In genomic region chr12:70826318-70827072, GRCm38 (mm10) we compare ENCODE assay signal across 8 mouse cellular contexts. TPM values are rescaled to one million over a fixed set of nuclear protein-coding genes. Genes with fewer than 3 reads are reported as not detected.
A peak's percentile ranks its signal among the peaks of the same experiment; 100 is the strongest.
DNase-seq lines count a peak whose midpoint lies in the region; ATAC-seq and TF ChIP-seq lines count a peak whose summit lies in the region.

No protein-coding gene starts in this region.

- H3K9ac ChIP-seq in liver, adult 2 months (ENCODE audit: low read depth, low read length): peak overlapping the region; percentile 92
- H3K9ac ChIP-seq in hindbrain, embryonic 11.5 days (ENCODE audit: low read depth, low read length): peak overlapping the region; percentile 76
- H3K9ac ChIP-seq in liver, embryonic 15.5 days: peak overlapping the region; percentile 63
- H3K9ac ChIP-seq in stomach, embryonic 14.5 days (replicated peaks; ENCODE audit: low read depth, low read length): peak overlapping the region; percentile 81

- H3K36me3 ChIP-seq in liver, adult 2 months (ENCODE audit: control insufficient read depth, insufficient read depth, low read length): no peaks in the 10 kb centered on the region
- no peaks in the 10 kb centered on the region for H3K36me3 ChIP-seq in hindbrain, embryonic 11.5 days (ENCODE audit: control insufficient read depth, insufficient read depth, low read length)
- H3K36me3 ChIP-seq in liver, embryonic 15.5 days (replicated peaks): no peaks in the 10 kb centered on the region
- H3K36me3 ChIP-seq in stomach, embryonic 14.5 days (ENCODE audit: control insufficient read depth, insufficient read depth, low read length): no peaks in the 10 kb centered on the region

- 9% methylated on average over 19 of the region's 19 CpGs for WGBS in liver, adult 2 months
- 2% methylated on average over 19 of the region's 19 CpGs for WGBS in hindbrain, embryonic 11.5 days
- WGBS in liver, embryonic 15.5 days (ENCODE audit: insufficient replicate concordance): 5% methylated on average over 19 of the region's 19 CpGs
- 3% methylated on average over 19 of the region's 19 CpGs for WGBS in stomach, embryonic 14.5 days

- H3K79me2 ChIP-seq in liver, adult 2 months (ENCODE audit: control insufficient read depth, insufficient read depth, low read length): peaks cover 11% of the 10 kb centered on the region; the same call in 1 of the 2 replicates

- ATAC-seq in hindbrain, embryonic 11.5 days (ENCODE audit: low FRiP score): no peak
- no peak for ATAC-seq in liver, embryonic 15.5 days (ENCODE audit: insufficient read depth)
- no peak for ATAC-seq in stomach, embryonic 14.5 days (ENCODE audit: insufficient number of reproducible peaks, insufficient read depth, low FRiP score, low read depth)

- no peak for TF ChIP-seq CTCF in liver, adult 2 months (IDR thresholded peaks at IDR 0.05; ENCODE audit: low read depth, low read length)

- peak; percentile 11 for DNase-seq in liver, adult 2 months (ENCODE audit: extremely low read depth, low read depth, low spot score)
- no peak for DNase-seq in liver
- peak; percentile 81 for DNase-seq in embryo, embryonic 11 days
- peak; percentile 63 for DNase-seq in hindbrain, embryonic 11.5 days (ENCODE audit: low spot score)
- no peak for DNase-seq in frontal cortex, postnatal 36 days (ENCODE audit: low spot score in 2 of 2)
- DNase-seq in urinary bladder, postnatal 10 days (ENCODE audit: low spot score): no peak

- no peaks in the 10 kb centered on the region for H3K27me3 ChIP-seq in liver, adult 2 months (ENCODE audit: control insufficient read depth, insufficient read depth, low read length)
- H3K27me3 ChIP-seq in hindbrain, embryonic 11.5 days (ENCODE audit: control insufficient read depth, insufficient read depth, low read length): no peaks in the 10 kb centered on the region
- H3K27me3 ChIP-seq in liver, embryonic 15.5 days: peaks cover 49% of the 10 kb centered on the region
- H3K27me3 ChIP-seq in stomach, embryonic 14.5 days (ENCODE audit: control insufficient read depth, insufficient read depth, low read length): no peaks in the 10 kb centered on the region

- TF ChIP-seq POLR2A in liver, adult 2 months (IDR thresholded peaks at IDR 0.05; ENCODE audit: extremely low read depth, insufficient read depth, low read length): no peak

- H3K4me3 ChIP-seq in liver, adult 2 months (ENCODE audit: insufficient read depth, low read depth, low read length): peak overlapping the region; percentile 95
- peak overlapping the region; percentile 73 for H3K4me3 ChIP-seq in hindbrain, embryonic 11.5 days (ENCODE audit: low read depth, low read length)
- peak overlapping the region; percentile 71 for H3K4me3 ChIP-seq in liver, embryonic 15.5 days (replicated peaks)
- H3K4me3 ChIP-seq in stomach, embryonic 14.5 days (ENCODE audit: low read depth, low read length): peak overlapping the region; percentile 80

- peak overlapping the region; percentile 71; the same call in 1 of the 2 replicates for H3K27ac ChIP-seq in liver, adult 2 months (replicated peaks; ENCODE audit: insufficient read depth, low read depth, low read length)
- H3K27ac ChIP-seq in hindbrain, embryonic 11.5 days (ENCODE audit: low read depth, low read length): peak overlapping the region; percentile 92; the same call in 1 of the 2 replicates
- 0 out of 2 replicates have a peak overlapping the region, but pooled peaks have one; percentile 82 for H3K27ac ChIP-seq in liver, embryonic 15.5 days (replicated peaks)
- H3K27ac ChIP-seq in stomach, embryonic 14.5 days (ENCODE audit: low read length): peak overlapping the region; percentile 99

- no peaks in the 10 kb centered on the region for H3K9me3 ChIP-seq in hindbrain, embryonic 11.5 days (ENCODE audit: control insufficient read depth, low read length)
- H3K9me3 ChIP-seq in liver, embryonic 15.5 days (replicated peaks): no peaks in the 10 kb centered on the region
- no peaks in the 10 kb centered on the region for H3K9me3 ChIP-seq in stomach, embryonic 14.5 days (ENCODE audit: control insufficient read depth, low read depth, low read length)

- H3K4me1 ChIP-seq in liver, adult 2 months (ENCODE audit: control insufficient read depth, insufficient read depth, low read length): peaks cover 7% of the 10 kb centered on the region
- H3K4me1 ChIP-seq in hindbrain, embryonic 11.5 days (replicated peaks; ENCODE audit: control insufficient read depth, insufficient read depth, low read length): 0 out of 2 replicates have a peak, but pooled peaks cover 2% of the 10 kb centered on the region
- peaks cover 32% of the 10 kb centered on the region for H3K4me1 ChIP-seq in liver, embryonic 15.5 days (replicated peaks)
- peaks cover 16% of the 10 kb centered on the region; the same call in 1 of the 2 replicates for H3K4me1 ChIP-seq in stomach, embryonic 14.5 days (ENCODE audit: control insufficient read depth, insufficient read depth, low read length)

- H3K4me2 ChIP-seq in hindbrain, embryonic 11.5 days (replicated peaks; ENCODE audit: low read depth, low read length): peak overlapping the region; percentile 78
- H3K4me2 ChIP-seq in liver, embryonic 15.5 days: peak overlapping the region; percentile 96
- peak overlapping the region; percentile 73 for H3K4me2 ChIP-seq in stomach, embryonic 14.5 days (replicated peaks; ENCODE audit: low read depth, low read length)

RNA-seq across cellular contexts. Expression of gene Frmd6, which starts 1.2 kb away (rescaled TPM):
- 3.0 and 3.6 TPM in 2 replicates for total RNA-seq in liver, adult 2 months (2014; rRNA removed)
- polyA plus RNA-seq in liver, adult 2 months (2012; rRNA removed): 1.3 and 1.4 TPM in 2 replicates
- 18.5 and 23.5 TPM in 2 replicates for polyA plus RNA-seq in hindbrain, embryonic 11.5 days (2014; fragmentation: Nextera tagmentation; extraction: Ambion mirVana)
- polyA plus RNA-seq in liver, embryonic 15.5 days (2015; fragmentation: Nextera tagmentation; extraction: Ambion mirVana): 3.1 and 3.7 TPM in 2 replicates
- polyA plus RNA-seq in stomach, embryonic 14.5 days (2014; fragmentation: Nextera tagmentation; extraction: Ambion mirVana): 32.5 and 36.2 TPM in 2 replicates

Comparison
In these comparisons a context has a peak if more than half of its experiments do, and no peak if none do; other contexts are left out.
1. DNase-seq: peak in liver, adult 2 months (single experiment), embryo, embryonic 11 days (single experiment) and hindbrain, embryonic 11.5 days (single experiment); none in liver (single experiment), frontal cortex, postnatal 36 days (0 of 2) and urinary bladder, postnatal 10 days (single experiment).
2. Peak in every context shown above with its lines, with median percentiles within 50 percentile points of each other: H3K27ac ChIP-seq, H3K4me3 ChIP-seq, H3K9ac ChIP-seq and H3K4me2 ChIP-seq.